Mouse (Mus musculus) cerebellum, postnatal 14 days (tissue): ENCODE measurements at regions not wholly inside any gene's neighbourhood (a gene's known extent, or its start where the extent isn't known, plus 50 kb on each side); places are given as distances from the start of the nearest gene placed in this dataset.

Source experiments
- DNase-seq, 2 experiments: peaks; one replicate each; pipeline ENCODE4 v3.0.0; 2021; ENCODE audit warnings: mixed read lengths in 2 of 2

DNA sequence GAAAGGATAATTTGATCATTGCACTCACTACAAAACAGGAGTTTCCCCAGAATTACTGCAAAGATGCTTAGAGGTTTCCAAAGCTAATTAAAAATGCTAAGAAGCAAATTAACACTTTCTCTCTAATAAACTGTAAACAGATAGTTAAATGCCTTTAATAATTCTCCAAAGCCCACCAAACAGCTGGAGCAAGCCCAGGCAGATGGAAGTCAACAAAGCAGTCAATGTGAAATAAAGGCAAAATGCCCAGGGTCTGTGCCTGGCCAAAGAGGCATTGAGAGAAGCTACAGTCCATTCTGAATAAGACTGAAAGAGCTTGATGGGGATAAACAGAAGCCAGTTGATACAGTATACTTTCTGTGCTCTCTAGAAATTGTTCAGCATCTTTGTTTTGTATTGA lies 215.6 kb upstream of the Lrfn5 start:
- peak; percentile 31 to 44 for DNase-seq

DNA sequence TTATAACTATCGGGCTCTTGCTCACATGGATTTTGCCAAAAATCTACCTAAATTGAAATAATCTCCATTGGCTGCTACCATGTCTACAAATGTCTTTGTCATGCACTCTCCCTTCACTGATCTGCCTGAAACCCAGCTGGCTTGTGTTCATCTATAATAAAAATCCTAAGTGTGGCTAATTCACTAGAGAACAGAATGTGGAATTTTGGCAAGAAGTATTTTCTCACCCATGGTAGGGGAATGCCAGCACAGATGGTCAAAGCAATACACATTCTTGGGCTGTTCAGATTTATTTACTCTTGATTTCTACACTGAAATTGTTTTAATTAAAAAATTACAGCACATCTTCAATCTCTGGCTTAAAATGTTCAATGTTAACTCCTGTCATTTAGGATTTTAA lies 200.8 kb upstream of the Lrfn5 start:
- DNase-seq: peak in 1 of 2 experiments; percentile 53

- no peak for DNase-seq
Measured at GRCm38 (mm10) chr12:61332164-61332563, 190.8 kb upstream of the Lrfn5 start.
